Mouse (Mus musculus): ENCODE measurements around the gene Tsc22d1. TPM values are rescaled to one million over a fixed set of nuclear protein-coding genes. Genes with fewer than 3 reads are reported as not detected.

Gene Tsc22d1
- total RNA-seq, 2 experiments from 2014 or later = 244 to 259 TPM

GRCm38 (mm10) chr14:76479867-76480266, 65.1 kb downstream of the Tsc22d1 start:
- no peak for DNase-seq (ENCODE audit: low spot score in 2 of 2)

DNA sequence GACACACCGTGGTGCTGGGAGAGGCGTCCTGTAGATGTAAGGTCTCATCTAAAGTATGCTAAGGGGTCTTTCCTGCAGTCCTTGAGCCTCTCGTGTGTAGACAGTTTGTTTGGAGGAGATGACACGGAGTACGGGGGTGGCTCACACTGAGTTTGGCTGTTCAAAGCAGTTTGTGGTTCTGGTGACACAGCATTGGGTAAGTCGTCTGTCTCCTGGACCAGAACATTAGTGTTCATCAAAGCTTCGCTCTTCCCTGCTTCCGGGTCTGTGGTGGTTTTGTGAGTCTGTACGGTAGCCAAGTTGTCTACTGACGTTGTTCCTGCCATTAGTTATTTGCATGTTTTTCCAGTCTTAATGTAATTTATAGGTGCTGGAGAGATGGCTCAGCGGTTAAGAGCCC, 65.7 kb downstream of the Tsc22d1 start:
- no peak for DNase-seq (ENCODE audit: low spot score in 2 of 2)

GRCm38 (mm10) chr14:76483701-76484100, 68.9 kb downstream of the Tsc22d1 start:
- no peak for DNase-seq (ENCODE audit: low spot score in 2 of 2)

DNA sequence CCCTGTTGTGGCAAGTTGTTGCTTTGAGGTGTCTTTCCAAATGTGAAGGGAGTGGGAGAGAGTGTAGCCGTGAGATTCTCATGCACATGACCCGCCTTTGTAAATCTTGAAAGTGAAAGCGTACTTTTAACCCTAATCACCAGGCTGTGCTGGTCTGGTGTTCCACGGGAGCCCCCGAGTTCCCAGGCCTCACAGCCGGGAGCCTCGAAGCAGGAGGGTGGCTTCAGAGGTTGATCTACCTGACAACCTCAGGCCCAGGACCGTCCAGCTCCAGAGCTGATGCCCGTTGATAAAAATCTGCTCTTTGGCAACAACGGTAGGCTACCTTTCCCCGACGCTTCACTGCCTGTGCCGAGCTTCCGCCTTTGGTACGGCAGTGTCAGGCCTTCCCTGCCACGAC, 72.8 kb downstream of the Tsc22d1 start:
- no peak for DNase-seq (ENCODE audit: low spot score in 2 of 2)

DNA sequence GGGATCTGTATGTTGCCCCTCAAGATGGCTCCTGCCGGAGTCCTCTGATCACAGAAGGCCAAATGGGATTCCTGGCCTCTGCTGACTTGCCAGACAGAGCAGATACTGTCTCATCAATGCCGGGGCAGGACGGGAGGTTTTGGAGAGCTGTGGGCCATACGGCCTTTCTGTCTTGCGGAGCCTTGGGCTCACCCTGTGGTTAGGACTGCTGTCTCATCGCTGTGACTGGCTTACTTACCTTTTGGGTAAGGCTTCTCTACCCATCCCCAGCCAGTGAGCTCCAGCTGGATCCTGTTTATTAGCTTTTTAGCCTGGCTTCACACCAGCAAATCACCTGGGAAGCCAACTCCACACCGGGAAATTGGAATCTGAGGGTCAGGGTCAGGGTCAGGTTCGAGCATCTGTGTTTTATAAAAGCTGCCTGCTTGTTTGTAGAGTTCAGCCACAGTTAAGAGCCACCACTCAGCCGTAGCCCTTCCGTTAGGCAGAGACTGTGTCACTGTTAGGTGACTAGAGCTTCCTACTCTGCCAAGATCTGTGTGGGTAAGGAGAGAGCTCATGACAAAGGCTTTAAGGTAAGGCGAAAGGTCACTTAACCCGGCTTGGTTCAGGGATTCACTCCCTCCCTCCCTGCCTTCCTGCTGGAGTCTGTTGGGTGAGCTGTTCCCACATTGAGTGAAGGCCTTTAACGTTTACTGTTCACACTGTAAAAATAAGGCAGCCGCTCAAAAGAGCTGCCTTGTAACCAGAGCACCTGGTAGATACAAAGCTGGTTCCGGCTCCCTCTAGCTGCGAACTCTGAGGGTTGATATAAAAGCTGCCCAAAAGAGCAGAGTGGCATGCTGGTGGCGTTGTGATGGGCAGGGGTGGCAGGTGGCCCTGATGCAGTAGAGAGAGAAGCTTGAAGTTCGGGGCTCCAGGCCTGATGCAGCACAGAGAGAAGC, 73.6 kb downstream of the Tsc22d1 start:
- no peak for DNase-seq (ENCODE audit: low spot score in 2 of 2)

DNA sequence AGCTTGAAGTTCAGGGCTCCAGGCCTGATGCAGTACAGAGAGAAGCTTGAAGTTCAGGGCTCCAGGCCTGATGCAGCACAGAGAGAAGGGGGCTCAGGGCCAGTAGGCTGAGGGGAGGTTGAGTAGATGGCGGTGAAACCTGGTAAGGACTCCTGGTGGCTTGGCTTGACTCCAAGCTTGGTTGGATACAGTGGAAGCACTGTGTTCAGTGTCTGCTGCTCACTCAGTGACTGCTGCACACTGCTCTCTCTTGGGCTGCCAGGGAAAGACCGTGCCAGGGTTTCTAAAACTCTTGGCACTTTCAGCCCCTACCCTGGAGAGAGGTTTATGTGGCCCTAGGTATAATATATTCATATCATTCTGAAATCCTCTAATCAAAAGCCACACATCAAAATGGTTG, 74.4 kb downstream of the Tsc22d1 start:
- DNase-seq (ENCODE audit: low spot score in 2 of 2) = no peak

GRCm38 (mm10) chr14:76495022-76495421, 80.3 kb downstream of the Tsc22d1 start:
- no peak for DNase-seq (ENCODE audit: low spot score in 2 of 2)

DNA sequence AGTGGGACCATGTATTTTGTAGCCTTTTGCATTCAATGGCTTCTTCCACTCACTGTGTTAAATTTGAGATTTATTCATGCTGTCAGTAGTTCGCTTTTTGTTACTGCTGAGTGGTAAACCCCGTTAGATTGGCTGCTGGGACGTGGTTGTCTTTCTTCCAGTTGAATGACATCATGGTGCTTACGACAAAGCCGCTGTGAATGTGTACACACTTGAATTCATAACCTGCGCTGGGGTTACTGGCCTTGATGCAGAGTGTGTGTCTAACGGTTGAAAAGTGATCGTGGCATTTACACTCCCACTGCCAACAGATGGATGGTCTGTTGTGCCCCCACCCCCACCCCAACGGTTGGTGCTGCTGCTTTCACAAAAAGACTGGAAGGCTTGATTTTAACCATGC, 82.4 kb downstream of the Tsc22d1 start:
- no peak for DNase-seq (ENCODE audit: low spot score in 2 of 2)

DNA sequence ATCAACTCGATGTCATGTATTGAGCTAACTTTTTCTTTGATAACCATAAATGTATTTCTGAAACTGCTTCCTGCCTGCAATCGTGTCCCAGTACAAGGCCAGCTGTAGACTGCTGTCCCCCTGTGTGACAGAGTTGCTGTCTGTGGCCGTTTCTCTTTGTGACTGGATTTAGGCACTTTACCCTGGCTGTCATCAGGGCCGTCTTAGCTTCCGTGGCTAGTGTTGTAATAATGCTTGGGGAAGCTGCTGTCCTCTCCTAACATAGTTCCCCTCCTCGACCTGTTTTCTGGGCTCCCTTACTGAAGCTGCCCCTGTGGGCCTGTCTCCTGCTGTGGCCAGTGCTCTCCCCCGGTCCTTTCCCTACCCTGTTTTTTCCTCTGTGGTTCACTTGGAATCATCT, 83.4 kb downstream of the Tsc22d1 start:
- no peak for DNase-seq (ENCODE audit: low spot score in 2 of 2)

DNA sequence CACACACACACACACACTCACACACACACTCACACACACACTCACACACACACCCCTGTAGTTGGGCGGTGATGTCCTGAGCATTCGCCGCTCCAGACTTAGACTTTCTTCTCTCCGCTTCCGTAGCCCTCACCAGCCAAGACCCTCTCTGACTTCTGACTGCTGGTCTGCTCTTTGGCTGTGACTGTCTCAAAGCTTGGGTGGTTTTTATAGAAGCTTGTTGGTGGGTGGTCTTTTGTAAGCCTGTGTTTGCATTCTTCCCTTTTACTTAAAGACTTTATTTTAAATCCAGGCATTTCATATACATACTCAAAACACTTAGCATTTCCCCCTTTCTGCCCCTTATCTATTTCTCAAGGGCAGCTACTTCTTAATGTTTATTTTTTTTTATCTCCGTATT, 84.7 kb downstream of the Tsc22d1 start:
- DNase-seq (ENCODE audit: low spot score in 2 of 2) = no peak

- no peak for DNase-seq (ENCODE audit: low spot score in 2 of 2)
Observed at GRCm38 (mm10) chr14:76500036-76500435, 85.3 kb downstream of the Tsc22d1 start.

- DNase-seq (ENCODE audit: low spot score in 2 of 2) = no peak
Observed at GRCm38 (mm10) chr14:76503231-76503851, 88.6 kb downstream of the Tsc22d1 start.

DNA sequence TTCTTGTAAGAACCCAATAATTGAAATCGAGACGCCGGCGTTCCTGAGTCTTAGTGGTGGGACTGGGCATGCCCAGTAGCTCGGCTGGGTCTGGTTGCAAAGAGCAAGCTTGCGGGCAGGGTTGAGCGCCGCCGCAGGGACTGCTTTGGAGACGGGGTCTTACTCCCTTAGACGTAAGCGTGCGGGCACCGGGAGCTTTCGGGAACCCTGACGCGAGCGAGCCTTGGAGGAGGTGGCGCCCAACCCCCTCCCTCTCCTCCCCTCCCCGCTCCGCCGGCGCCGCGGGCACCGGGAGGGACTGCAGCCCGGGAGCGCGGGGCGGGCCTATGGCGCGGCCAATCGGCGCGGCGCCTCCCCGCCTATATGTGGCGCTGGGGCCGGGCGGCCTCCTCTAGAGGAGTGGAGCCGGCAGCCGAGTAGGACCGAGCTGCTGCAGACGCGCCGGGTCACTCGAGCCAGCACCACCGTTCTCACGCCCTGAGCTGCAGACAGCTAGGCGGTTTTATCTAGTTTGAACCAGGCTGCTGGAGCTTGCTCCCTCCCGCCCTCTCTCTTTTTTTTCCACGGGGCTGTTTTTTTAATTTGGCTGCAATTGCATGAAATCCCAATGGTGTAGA, 89.5 kb downstream of the Tsc22d1 start:
- peak; percentile 93 for DNase-seq (ENCODE audit: low spot score in 2 of 2)

GRCm38 (mm10) chr14:76505101-76505438, 90.3 kb downstream of the Tsc22d1 start:
- no peak for DNase-seq (ENCODE audit: low spot score in 2 of 2)

GRCm38 (mm10) chr14:76505439-76506220, 90.9 kb downstream of the Tsc22d1 start:
- peak; percentile 82 to 88 for DNase-seq (ENCODE audit: low spot score in 2 of 2)

DNA sequence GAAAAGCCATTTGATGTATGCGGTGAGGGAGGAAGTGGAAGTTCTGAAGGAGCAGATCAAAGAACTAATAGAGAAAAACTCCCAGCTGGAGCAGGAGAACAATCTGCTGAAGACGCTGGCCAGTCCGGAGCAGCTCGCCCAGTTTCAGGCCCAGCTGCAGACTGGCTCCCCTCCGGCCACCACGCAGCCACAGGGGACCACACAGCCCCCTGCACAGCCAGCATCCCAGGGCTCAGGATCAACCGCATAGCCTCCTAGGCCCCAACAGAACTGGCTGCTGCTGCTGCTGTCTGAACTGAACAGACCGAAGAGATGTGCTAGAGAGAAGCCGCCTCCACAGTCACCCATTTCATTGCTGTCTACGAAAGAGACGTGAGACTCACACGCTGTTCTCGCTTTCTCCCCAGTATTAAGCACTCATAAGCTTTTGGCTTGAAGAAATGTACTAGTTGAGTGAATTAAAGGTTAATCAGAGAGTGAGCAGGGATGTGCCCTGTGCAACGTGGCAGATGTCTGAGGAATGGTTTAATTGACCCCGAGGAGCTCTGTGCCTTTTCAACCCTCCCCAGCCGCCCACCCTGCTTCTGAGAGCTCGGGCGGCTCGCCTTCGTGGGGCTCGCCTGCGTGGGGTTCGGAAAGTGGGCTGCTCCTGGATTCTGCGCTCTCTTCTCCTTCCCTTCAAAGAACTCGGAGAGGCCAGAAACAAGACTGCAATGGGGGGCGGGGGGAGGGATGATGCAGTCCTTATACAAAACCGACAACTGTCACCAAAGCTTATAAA, 91.9 kb downstream of the Tsc22d1 start:
- peak in 1 of 2 experiments; percentile 41 for DNase-seq (ENCODE audit: low spot score in 2 of 2)

- no peak for DNase-seq (ENCODE audit: low spot score in 2 of 2)
Observed at GRCm38 (mm10) chr14:76507357-76507756, 92.6 kb downstream of the Tsc22d1 start.

GRCm38 (mm10) chr14:76507804-76508500, 93.2 kb downstream of the Tsc22d1 start:
- no peak for DNase-seq (ENCODE audit: low spot score in 2 of 2)

- DNase-seq (ENCODE audit: low spot score in 2 of 2) = no peak
Observed at GRCm38 (mm10) chr14:76508701-76509100, 93.9 kb downstream of the Tsc22d1 start.

DNA sequence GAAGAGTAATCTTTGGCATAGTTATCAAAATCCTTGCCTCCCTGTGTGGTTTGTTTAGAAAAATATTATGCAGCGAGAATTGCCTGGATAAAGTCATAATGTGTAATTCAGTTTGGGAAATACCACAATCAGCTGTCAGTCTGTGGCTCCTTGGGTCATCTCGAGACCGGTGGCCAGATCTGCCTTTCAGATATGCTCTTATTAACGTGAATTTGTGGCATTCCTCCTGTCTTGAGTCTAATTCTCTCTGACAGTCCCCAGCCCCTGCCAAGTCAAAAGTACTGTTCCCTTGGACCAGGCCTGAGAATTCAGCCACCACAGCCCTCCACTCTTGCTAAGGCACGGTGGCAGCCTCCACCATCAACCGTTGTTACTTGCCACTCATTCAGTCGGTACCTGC, 97.2 kb downstream of the Tsc22d1 start:
- no peak for DNase-seq (ENCODE audit: low spot score in 2 of 2)

All from gastrocnemius, postnatal 4 days (tissue).